Mouse (Mus musculus) lung, embryonic 14.5 days (tissue): ENCODE measurements around the gene Slit2. TPM values are rescaled to one million over a fixed set of nuclear protein-coding genes. Genes with fewer than 3 reads are reported as not detected.
A peak's percentile ranks its signal among the peaks of the same experiment; 100 is the strongest.

Source experiments
- ATAC-seq: fragments of 200-750 bp; cut with Nextera tagmentation; 2 replicates; pipeline ENCODE4 v1.8.0; 2017; ENCODE audit warnings: mild to moderate bottlenecking, moderate TSS enrichment, moderate library complexity; ENCODE audit not compliant: insufficient read depth
- DNase-seq: peaks from one replicate; pipeline ENCODE4 v3.0.0-alpha.2; 2015
- H3K27ac ChIP-seq: fragments of 300-500 bp; sonication (generic); 2 replicates; pipeline ENCODE4 v1.5.1; 2014; ENCODE audit warnings: low read depth, mild to moderate bottlenecking, moderate library complexity
- H3K27me3 ChIP-seq: fragments of 300-500 bp; sonication (generic); 2 replicates; pipeline ENCODE4 v1.6.1; 2014; ENCODE audit warnings: low read length, control low read depth; ENCODE audit not compliant: insufficient read depth
- H3K36me3 ChIP-seq: fragments of 300-500 bp; sonication (generic); 2 replicates; pipeline ENCODE4 v1.6.1; 2014; ENCODE audit warnings: control low read depth; ENCODE audit not compliant: insufficient read depth
- H3K4me1 ChIP-seq: fragments of 300-500 bp; sonication (generic); 2 replicates; pipeline ENCODE4 v1.6.1; 2014; ENCODE audit warnings: antibody characterized with exemption, control low read depth; ENCODE audit not compliant: insufficient read depth
- H3K4me2 ChIP-seq: fragments of 300-500 bp; sonication (generic); 2 replicates; pipeline ENCODE4 v1.6.1; 2014; ENCODE audit warnings: mild to moderate bottlenecking
- H3K4me3 ChIP-seq: fragments of 300-500 bp; sonication (generic); 2 replicates; pipeline ENCODE4 v1.5.1; 2014; ENCODE audit warnings: low read depth, low read length
- H3K9ac ChIP-seq: fragments of 300-500 bp; sonication (generic); 2 replicates; pipeline ENCODE4 v1.6.1; 2014
- H3K9me3 ChIP-seq: fragments of 300-500 bp; sonication (generic); 2 replicates; pipeline ENCODE4 v1.6.1; 2016; ENCODE audit warnings: low read depth, low read length, control low read depth
- CTCF ChIP-seq: IDR thresholded peaks from 2 replicates; pipeline ENCODE4 v1.5.1; 2016; ENCODE audit warnings: antibody characterized with exemption, low read depth
- WGBS: fragments of 180-500 bp; shearing (Covaris S2); extraction: QIAGEN DNeasy Blood & Tissue Kit; methylation state at CpG from one replicate; pipeline ENCODE4 v1.1.7; 2014; 5-methylcytosine and 5-hydroxymethylcytosine counted together
- polyA plus RNA-seq: library from polyadenylated mRNA; unstranded; fragments of >200 nt; fragmentation: Nextera tagmentation; extraction: Ambion mirVana; gene quantifications from 2 replicates; pipeline ENCODE4 v1.2.1, GENCODE M21; 2014

The Slit2 gene
- polyA plus RNA-seq, 1 experiment from 2014 or later: 49.3 TPM

GRCm38 (mm10) chr5:48181646-48182302, 198.8 kb downstream of the Slit2 start:
- WGBS: 45% methylated on average over 9 of the region's 9 CpGs
- ATAC-seq (no peak), DNase-seq (no peak)
- no peak overlapping the region for H3K4me3 ChIP-seq
- H3K27ac ChIP-seq: no peak overlapping the region
- H3K4me2 ChIP-seq: no peak overlapping the region
- no peaks in the 10 kb centered on the region for H3K4me1 ChIP-seq
- H3K9ac ChIP-seq: no peak overlapping the region
- TF ChIP-seq CTCF: no peak
- H3K9me3 ChIP-seq: no peaks in the 10 kb centered on the region
- H3K27me3 ChIP-seq: no peaks in the 10 kb centered on the region
- no peaks in the 10 kb centered on the region for H3K36me3 ChIP-seq

- no peak for ATAC-seq
- 77% methylated on average over 8 of the region's 8 CpGs for WGBS
These were observed 201.4 kb downstream of the Slit2 start for GRCm38 (mm10) chr5:48184358-48184757.

GRCm38 (mm10) chr5:48187819-48188218, 204.9 kb downstream of the Slit2 start:
- no peak overlapping the region for H3K4me3 ChIP-seq
- no peak overlapping the region for H3K4me2 ChIP-seq
- no peaks in the 10 kb centered on the region for H3K9me3 ChIP-seq
- DNase-seq (peak; percentile 19), ATAC-seq (no peak)
- no peak overlapping the region for H3K9ac ChIP-seq
- 0 out of 2 replicates have a peak, but pooled peaks cover 4% of the 10 kb centered on the region for H3K36me3 ChIP-seq
- H3K4me1 ChIP-seq: no peaks in the 10 kb centered on the region
- H3K27me3 ChIP-seq: no peaks in the 10 kb centered on the region
- 72% methylated on average over 4 of the region's 4 CpGs for WGBS
- TF ChIP-seq CTCF: no peak
- H3K27ac ChIP-seq: no peak overlapping the region

More at GRCm38 (mm10) chr5:48184358-48184757, 201.4 kb downstream of the Slit2 start:
- no peak for DNase-seq
- H3K4me2 ChIP-seq: no peak overlapping the region
- H3K27me3 ChIP-seq: no peaks in the 10 kb centered on the region
- H3K9me3 ChIP-seq: no peaks in the 10 kb centered on the region
- H3K9ac ChIP-seq: no peak overlapping the region
- no peak overlapping the region for H3K4me3 ChIP-seq
- no peaks in the 10 kb centered on the region for H3K4me1 ChIP-seq
- no peaks in the 10 kb centered on the region for H3K36me3 ChIP-seq
- TF ChIP-seq CTCF: no peak
- no peak overlapping the region for H3K27ac ChIP-seq

- DNase-seq (no peak), ATAC-seq (no peak)
- Histone ChIP-seq H3K27me3 (no peaks in the 10 kb centered on the region), H3K4me3 (no peak overlapping the region), H3K4me1 (no peaks in the 10 kb centered on the region), H3K36me3 (no peaks in the 10 kb centered on the region), H3K9ac (no peak overlapping the region), H3K27ac (no peak overlapping the region), H3K9me3 (no peaks in the 10 kb centered on the region), H3K4me2 (no peak overlapping the region)
- TF ChIP-seq CTCF: no peak
These were observed 216.4 kb downstream of the Slit2 start for GRCm38 (mm10) chr5:48199380-48199779.

- no peaks in the 10 kb centered on the region for H3K4me1 ChIP-seq
- H3K27me3 ChIP-seq: no peaks in the 10 kb centered on the region
- peaks cover 13% of the 10 kb centered on the region; the same call in 1 of the 2 replicates for H3K36me3 ChIP-seq
- no peak overlapping the region for H3K27ac ChIP-seq
- ATAC-seq: no peak
- no peak overlapping the region for H3K4me2 ChIP-seq
- 92% methylated on average over 2 of the region's 2 CpGs for WGBS
- H3K9ac ChIP-seq: no peak overlapping the region
- DNase-seq: no peak
- no peak overlapping the region for H3K4me3 ChIP-seq
- no peaks in the 10 kb centered on the region for H3K9me3 ChIP-seq
- no peak for TF ChIP-seq CTCF
These were observed 232.3 kb downstream of the Slit2 start for GRCm38 (mm10) chr5:48215248-48215647.

GRCm38 (mm10) chr5:48219624-48220155, 236.8 kb downstream of the Slit2 start:
- ATAC-seq (no peak), DNase-seq (no peak)
- no peak overlapping the region for H3K27ac ChIP-seq
- H3K9me3 ChIP-seq: no peaks in the 10 kb centered on the region
- H3K4me2 ChIP-seq: no peak overlapping the region
- peaks cover 4% of the 10 kb centered on the region; the same call in 1 of the 2 replicates for H3K36me3 ChIP-seq
- H3K27me3 ChIP-seq: no peaks in the 10 kb centered on the region
- no peak for TF ChIP-seq CTCF
- WGBS: 82% methylated on average over 10 of the region's 10 CpGs
- no peak overlapping the region for H3K4me3 ChIP-seq
- H3K9ac ChIP-seq: no peak overlapping the region
- H3K4me1 ChIP-seq: no peaks in the 10 kb centered on the region

GRCm38 (mm10) chr5:48225500-48225899, 242.6 kb downstream of the Slit2 start:
- no peak for TF ChIP-seq CTCF
- Histone ChIP-seq H3K4me3 (no peak overlapping the region), H3K4me2 (no peak overlapping the region), H3K27ac (no peak overlapping the region), H3K4me1 (no peaks in the 10 kb centered on the region), H3K9ac (no peak overlapping the region), H3K9me3 (no peaks in the 10 kb centered on the region), H3K36me3 (no peaks in the 10 kb centered on the region), H3K27me3 (no peaks in the 10 kb centered on the region)
- peak; percentile 5 for DNase-seq
- ATAC-seq: no peak
- 37% methylated on average over 2 of the region's 2 CpGs for WGBS
